Mouse (Mus musculus): Measurements from ENCODE around the gene Trpm2.

GRCm38 (mm10) chr10:77901871-77902210, 68.5 kb downstream of the Trpm2 start:
- TF ChIP-seq CTCF (IDR thresholded peaks at IDR 0.05; ENCODE audit: extremely low read depth, insufficient read depth, insufficient read length, insufficient replicate concordance) (no peak), POLR2A (IDR thresholded peaks at IDR 0.05; ENCODE audit: low read depth, low read length) (no peak)

All from spleen, adult 2 months (tissue).